Mouse (Mus musculus): ENCODE measurements around the gene Hoxc4. TPM values are rescaled to one million over a fixed set of nuclear protein-coding genes. Genes with fewer than 3 reads are reported as not detected.

Hoxc4 gene
- polyA plus RNA-seq, 1 experiment from 2014 or later, result 1.7 TPM

- peaks cover 4% of the 10 kb centered on the region for H3K27me3 ChIP-seq
- in situ Hi-C loops (cut with MboI; ENCODE audit: low pct_unique_long_range_greater_than_20kb), result loop anchor here (5.0 to 10.0 kb wide), 2 partner anchors 185 to 328 kb away; partner anchors contain the start of gene Gpr84
- DNase-seq (ENCODE audit: low read depth, low spot score) (no peak), ATAC-seq (peak; percentile 61)
- POLR2A ChIA-PET, result interaction anchor here (0.6 to 0.8 kb wide), 2 partner anchors 12 to 135 kb away, joined by 3 read pairs; no protein-coding TSS in a partner anchor
- TF ChIP-seq CTCF (IDR thresholded peaks at IDR 0.05), result peak; percentile 95
- CTCF ChIA-PET, result interaction anchor here (0.6 to 3.9 kb wide), 17 partner anchors 10 to 605 kb away, joined by 3 to 31 read pairs (median 4); partner anchors contain the start of genes Hoxc10 and Hoxc6
These were observed 31.5 kb upstream of the Hoxc4 start for GRCm38 (mm10) chr15:102987124-102987833.

DNA sequence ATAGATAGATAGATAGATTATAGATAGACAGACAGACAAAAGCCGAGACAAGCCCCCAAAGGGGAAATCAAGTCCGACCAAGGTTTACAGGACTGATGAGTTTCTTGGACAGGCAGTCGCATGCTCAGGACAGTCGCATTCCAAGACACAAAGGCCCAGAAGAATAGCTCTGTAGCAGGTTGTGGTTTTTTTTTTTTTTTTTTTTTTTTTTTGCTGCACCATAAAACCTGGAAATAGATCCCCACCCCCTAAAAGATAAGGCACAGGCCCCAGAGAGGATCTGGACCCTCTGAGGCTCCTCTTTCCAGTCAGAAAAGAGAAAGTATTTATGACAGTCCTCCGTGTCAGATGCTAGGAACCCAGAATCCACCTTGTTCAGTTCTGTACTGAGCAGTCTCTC lies 30.7 kb upstream of the Hoxc4 start:
- CTCF ChIA-PET, result interaction anchor here (0.6 to 3.9 kb wide), 17 partner anchors 9 to 606 kb away, joined by 3 to 31 read pairs (median 4); partner anchors contain the start of genes Hoxc10 and Hoxc6
- ATAC-seq, result no peak
- POLR2A ChIA-PET, result interaction anchor here (0.6 kb wide), 1 partner anchor 134 kb away, joined by 3 read pairs; no protein-coding TSS in a partner anchor
- H3K27me3 ChIP-seq, result peaks cover 4% of the 10 kb centered on the region
- DNase-seq (ENCODE audit: low read depth, low spot score), result no peak
- in situ Hi-C loops (cut with MboI; ENCODE audit: low pct_unique_long_range_greater_than_20kb), result loop anchor here (5.0 to 10.0 kb wide), 2 partner anchors 184 to 327 kb away; partner anchors contain the start of gene Gpr84
- TF ChIP-seq CTCF (IDR thresholded peaks at IDR 0.05), result no peak

GRCm38 (mm10) chr15:102990461-102991397 lies 28.0 kb upstream of the Hoxc4 start, which contains the start of gene Hoxc8:
TSS of gene Hoxc8 (plus strand) at chr15:102990607.
- ChIA-PET POLR2A (interaction anchor here (0.6 kb wide), 1 partner anchor 24 kb away, joined by 3 read pairs; the partner anchor contains the start of gene Hoxc5), CTCF (interaction anchor here (1.1 to 1.3 kb wide), 3 partner anchors 175 to 187 kb away, joined by 3 to 5 read pairs (median 5); no protein-coding TSS in a partner anchor)
- peaks cover 4% of the 10 kb centered on the region for H3K27me3 ChIP-seq
- ATAC-seq (no peak), DNase-seq (ENCODE audit: low read depth, low spot score) (no peak)
- in situ Hi-C loops (cut with MboI; ENCODE audit: low pct_unique_long_range_greater_than_20kb), result no loop called here
- TF ChIP-seq CTCF (IDR thresholded peaks at IDR 0.05), result no peak

DNA sequence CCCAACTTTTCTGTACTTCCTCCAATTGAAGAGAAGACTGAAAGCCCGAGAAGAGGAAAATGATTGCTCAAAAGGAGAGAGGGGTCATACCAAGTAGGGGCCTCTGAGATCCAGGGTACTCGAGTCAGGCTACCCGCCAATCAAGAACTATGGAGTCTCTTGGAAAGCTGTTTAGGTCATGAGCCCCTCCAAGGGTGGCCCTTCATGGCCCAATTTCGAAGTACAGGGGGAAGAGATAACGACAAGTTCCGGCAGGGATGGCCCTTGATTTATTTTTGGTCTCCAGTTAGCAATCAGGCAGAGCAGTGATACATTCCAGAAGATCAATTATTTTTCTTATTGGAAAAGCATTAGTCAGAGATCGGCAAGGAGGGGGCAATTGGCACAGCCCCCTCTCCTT lies 27.0 kb upstream of the Hoxc4 start:
- H3K27me3 ChIP-seq, result peaks cover 4% of the 10 kb centered on the region
- in situ Hi-C loops (cut with MboI; ENCODE audit: low pct_unique_long_range_greater_than_20kb), result no loop called here
- DNase-seq (ENCODE audit: low read depth, low spot score) (no peak), ATAC-seq (no peak)
- ChIA-PET CTCF (interaction anchor here (1.3 kb wide), 1 partner anchor 185 kb away, joined by 5 read pairs; no protein-coding TSS in a partner anchor), POLR2A (no interaction called here)
- no peak for TF ChIP-seq CTCF (IDR thresholded peaks at IDR 0.05)

DNA sequence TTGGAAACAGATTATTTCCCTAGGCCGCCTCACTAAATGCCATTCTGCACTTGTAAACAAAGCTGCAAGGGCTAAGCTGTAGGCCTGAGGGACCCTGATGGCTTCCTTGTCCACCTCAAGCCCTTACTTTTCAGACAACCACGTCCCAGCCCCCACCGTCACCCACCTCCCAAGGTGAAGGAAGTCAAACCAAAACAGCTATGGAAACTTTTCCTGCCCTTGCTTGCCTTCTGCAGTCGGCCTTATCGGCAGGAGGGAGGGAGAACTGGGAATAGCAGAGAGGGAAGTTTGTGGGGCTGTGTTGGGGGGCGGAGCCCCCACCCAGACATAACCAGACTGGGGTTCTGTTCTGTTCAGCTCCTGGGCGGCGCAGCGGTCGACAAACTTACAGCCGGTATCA lies 26.5 kb upstream of the Hoxc4 start:
- no peak for ATAC-seq
- no peak for DNase-seq (ENCODE audit: low read depth, low spot score)
- POLR2A ChIA-PET, result no interaction called here
- peaks cover 4% of the 10 kb centered on the region for H3K27me3 ChIP-seq
- CTCF ChIA-PET, result no interaction called here
- no peak for TF ChIP-seq CTCF (IDR thresholded peaks at IDR 0.05)
- in situ Hi-C loops (cut with MboI; ENCODE audit: low pct_unique_long_range_greater_than_20kb), result no loop called here

DNA sequence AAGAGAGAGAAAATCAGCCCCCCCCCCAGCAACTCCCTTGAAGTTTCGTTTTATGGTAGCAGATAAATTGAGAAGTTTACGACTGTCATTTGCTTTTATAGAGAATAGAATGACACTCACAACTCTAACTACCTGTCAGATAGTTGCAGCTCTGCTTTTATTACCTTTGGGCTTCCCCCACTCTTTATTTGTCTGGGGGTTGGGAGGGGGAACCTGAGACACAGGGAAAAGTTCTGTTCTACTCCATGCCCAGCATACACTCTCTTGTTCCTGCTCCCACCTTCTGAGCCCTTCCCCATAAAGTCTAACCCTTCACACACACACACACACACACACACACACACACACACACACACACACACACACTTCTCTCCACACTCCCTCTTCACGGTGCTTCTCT lies 25.9 kb upstream of the Hoxc4 start:
- ChIA-PET CTCF (no interaction called here), POLR2A (no interaction called here)
- in situ Hi-C loops (cut with MboI; ENCODE audit: low pct_unique_long_range_greater_than_20kb), result no loop called here
- TF ChIP-seq CTCF (IDR thresholded peaks at IDR 0.05), result no peak
- DNase-seq (ENCODE audit: low read depth, low spot score) (no peak), ATAC-seq (no peak)
- peaks cover 4% of the 10 kb centered on the region for H3K27me3 ChIP-seq

DNA sequence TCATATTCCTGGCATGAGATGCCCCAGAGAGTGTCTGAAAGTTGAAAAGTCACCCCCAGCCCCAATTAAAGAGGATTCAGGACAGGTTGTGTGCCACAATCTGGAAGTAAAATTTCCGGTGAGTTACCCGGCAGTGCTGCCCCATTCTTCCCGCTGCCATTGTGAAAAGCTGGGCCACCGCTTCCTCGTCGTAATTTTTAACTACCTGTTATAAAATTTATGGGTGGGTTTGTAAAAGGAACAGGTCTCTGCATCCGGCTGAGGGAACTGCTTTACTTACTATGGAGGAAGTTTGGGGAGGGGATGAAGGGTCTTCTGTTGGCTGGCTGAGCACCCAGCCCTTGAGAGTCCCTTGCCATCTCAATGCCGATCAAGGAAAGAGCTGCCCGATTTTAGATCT lies 22.2 kb upstream of the Hoxc4 start:
- no peak for TF ChIP-seq CTCF (IDR thresholded peaks at IDR 0.05)
- no peak for ATAC-seq
- POLR2A ChIA-PET, result no interaction called here

GRCm38 (mm10) chr15:102997431-102997830 lies 21.3 kb upstream of the Hoxc4 start:
- ATAC-seq (no peak), DNase-seq (ENCODE audit: low read depth, low spot score) (no peak)
- ChIA-PET POLR2A (no interaction called here), CTCF (interaction anchor here (1.0 to 1.8 kb wide), 2 partner anchors 10 to 133 kb away, joined by 3 to 8 read pairs; no protein-coding TSS in a partner anchor)
- H3K27me3 ChIP-seq, result no peaks in the 10 kb centered on the region
- in situ Hi-C loops (cut with MboI; ENCODE audit: low pct_unique_long_range_greater_than_20kb), result no loop called here
- TF ChIP-seq CTCF (IDR thresholded peaks at IDR 0.05), result no peak

More for the DNA sequence above, 22.2 kb upstream of the Hoxc4 start:
- in situ Hi-C loops (cut with MboI; ENCODE audit: low pct_unique_long_range_greater_than_20kb), result no loop called here
- no peaks in the 10 kb centered on the region for H3K27me3 ChIP-seq
- no peak for DNase-seq (ENCODE audit: low read depth, low spot score)
- CTCF ChIA-PET, result interaction anchor here (1.8 kb wide), 1 partner anchor 9 kb away, joined by 8 read pairs; no protein-coding TSS in a partner anchor

- in situ Hi-C loops (cut with MboI; ENCODE audit: low pct_unique_long_range_greater_than_20kb), result no loop called here
- no peak for DNase-seq (ENCODE audit: low read depth, low spot score)
- no peak for TF ChIP-seq CTCF (IDR thresholded peaks at IDR 0.05)
- no peak for ATAC-seq
- CTCF ChIA-PET, result interaction anchor here (1.0 to 1.8 kb wide), 3 partner anchors 11 to 133 kb away, joined by 3 to 8 read pairs (median 3); no protein-coding TSS in a partner anchor
- POLR2A ChIA-PET, result no interaction called here
- H3K27me3 ChIP-seq, result no peaks in the 10 kb centered on the region
These were observed 20.8 kb upstream of the Hoxc4 start, which contains the start of gene Hoxc6 for GRCm38 (mm10) chr15:102997939-102998355. TSS of gene Hoxc6 (plus strand) at chr15:102998257.

Data from Patski (cell line).